Mouse (Mus musculus) liver, postnatal 0 days (tissue): ENCODE measurements at regions not wholly inside any gene's neighbourhood (a gene's known extent, or its start where the extent isn't known, plus 50 kb on each side); places are given as distances from the start of the nearest gene placed in this dataset.
A peak's percentile ranks its signal among the peaks of the same experiment; 100 is the strongest.

Experiments
- ATAC-seq: fragments of 200-750 bp; cut with Nextera tagmentation; 2 replicates; pipeline ENCODE4 v1.8.0; 2017; ENCODE audit warnings: mild to moderate bottlenecking, moderate library complexity
- DNase-seq: peaks from one replicate; pipeline ENCODE4 v3.0.0-alpha.2; 2016
- H3K27ac ChIP-seq: fragments of 300-500 bp; sonication (generic); 2 replicates; pipeline ENCODE4 v1.5.1; 2014; ENCODE audit warnings: antibody characterized with exemption, moderate library complexity, mild to moderate bottlenecking, low read depth
- H3K27me3 ChIP-seq: fragments of 300-500 bp; sonication (generic); 2 replicates; pipeline ENCODE4 v1.6.1; 2014; ENCODE audit warnings: low read length, control low read depth, mixed read lengths; ENCODE audit not compliant: insufficient read depth
- H3K36me3 ChIP-seq: fragments of 300-500 bp; sonication (generic); replicated peaks from 2 replicates; pipeline ENCODE4 v1.6.1; 2014; ENCODE audit warnings: mild to moderate bottlenecking, control low read depth, low read length, moderate library complexity, mixed read lengths; ENCODE audit not compliant: insufficient read depth
- H3K4me1 ChIP-seq: fragments of 300-500 bp; sonication (generic); 2 replicates; pipeline ENCODE4 v1.6.1; 2014; ENCODE audit warnings: antibody characterized with exemption, mild to moderate bottlenecking, control low read depth; ENCODE audit not compliant: insufficient read depth
- H3K4me2 ChIP-seq: fragments of 300-500 bp; sonication (generic); 2 replicates; pipeline ENCODE4 v1.6.1; 2014; ENCODE audit warnings: low read depth, mild to moderate bottlenecking, low read length, moderate library complexity, mixed read lengths
- H3K4me3 ChIP-seq: fragments of 300-500 bp; sonication (generic); 2 replicates; pipeline ENCODE4 v1.5.1; 2014; ENCODE audit warnings: low read depth, low read length
- H3K9ac ChIP-seq: fragments of 300-500 bp; sonication (generic); replicated peaks from 2 replicates; pipeline ENCODE4 v1.6.1; 2014; ENCODE audit warnings: mild to moderate bottlenecking, moderate library complexity
- H3K9me3 ChIP-seq: fragments of 300-500 bp; sonication (generic); 2 replicates; pipeline ENCODE4 v1.6.1; 2016; ENCODE audit warnings: mild to moderate bottlenecking, control low read depth, low read length, mixed read lengths
- CTCF ChIP-seq: sonication (generic); IDR thresholded peaks from 2 replicates; pipeline ENCODE4 v1.5.1; 2016; ENCODE audit warnings: antibody characterized with exemption, low read depth
- EP300 ChIP-seq: IDR thresholded peaks from 2 replicates; pipeline ENCODE4 v1.6.1; 2016; ENCODE audit warnings: antibody characterized with exemption, low read depth, mild to moderate bottlenecking
- WGBS: fragments of 180-500 bp; shearing (Covaris S2); extraction: QIAGEN DNeasy Blood & Tissue Kit; methylation state at CpG from one replicate; pipeline ENCODE4 v1.1.7; 2014; ENCODE audit not compliant: insufficient replicate concordance; 5-methylcytosine and 5-hydroxymethylcytosine counted together

GRCm38 (mm10) chr8:4052150-4052549 is 53.5 kb downstream of the Cd209f start:
- Histone ChIP-seq H3K9me3 (no peaks in the 10 kb centered on the region; the same call in 1 of the 2 replicates), H3K4me1 (no peaks in the 10 kb centered on the region), H3K9ac (no peak overlapping the region), H3K4me3 (no peak overlapping the region), H3K36me3 (no peaks in the 10 kb centered on the region), H3K27me3 (no peaks in the 10 kb centered on the region), H3K4me2 (no peak overlapping the region), H3K27ac (no peak overlapping the region)
- no peak for DNase-seq
- no peak for ATAC-seq
- TF ChIP-seq EP300: peak; percentile 29; the same call in 1 of the 2 replicates
- no peak for TF ChIP-seq CTCF
- WGBS: 51% methylated on average over 2 of the region's 2 CpGs

- no peaks in the 10 kb centered on the region for H3K27me3 ChIP-seq
- 69% methylated on average over 1 of the region's 1 CpGs for WGBS
- no peak overlapping the region for H3K9ac ChIP-seq
- TF ChIP-seq CTCF: no peak
- TF ChIP-seq EP300: no peak
- H3K36me3 ChIP-seq: no peaks in the 10 kb centered on the region
- no peak overlapping the region for H3K4me3 ChIP-seq
- H3K4me1 ChIP-seq: no peaks in the 10 kb centered on the region
- no peaks in the 10 kb centered on the region for H3K9me3 ChIP-seq
- no peak overlapping the region for H3K27ac ChIP-seq
- no peak overlapping the region for H3K4me2 ChIP-seq
- no peak for ATAC-seq
- DNase-seq: no peak
These were observed 59.0 kb upstream of the Cd209c start for GRCm38 (mm10) chr8:4013402-4014184.
